Mouse (Mus musculus): ENCODE measurements around the gene Il18bp. TPM values are rescaled to one million over a fixed set of nuclear protein-coding genes. Genes with fewer than 3 reads are reported as not detected.
A peak's percentile ranks its signal among the peaks of the same experiment; 100 is the strongest.

Il18bp gene
- polyA plus RNA-seq, 1 experiment from 2014 or later: 3.4 TPM

DNA sequence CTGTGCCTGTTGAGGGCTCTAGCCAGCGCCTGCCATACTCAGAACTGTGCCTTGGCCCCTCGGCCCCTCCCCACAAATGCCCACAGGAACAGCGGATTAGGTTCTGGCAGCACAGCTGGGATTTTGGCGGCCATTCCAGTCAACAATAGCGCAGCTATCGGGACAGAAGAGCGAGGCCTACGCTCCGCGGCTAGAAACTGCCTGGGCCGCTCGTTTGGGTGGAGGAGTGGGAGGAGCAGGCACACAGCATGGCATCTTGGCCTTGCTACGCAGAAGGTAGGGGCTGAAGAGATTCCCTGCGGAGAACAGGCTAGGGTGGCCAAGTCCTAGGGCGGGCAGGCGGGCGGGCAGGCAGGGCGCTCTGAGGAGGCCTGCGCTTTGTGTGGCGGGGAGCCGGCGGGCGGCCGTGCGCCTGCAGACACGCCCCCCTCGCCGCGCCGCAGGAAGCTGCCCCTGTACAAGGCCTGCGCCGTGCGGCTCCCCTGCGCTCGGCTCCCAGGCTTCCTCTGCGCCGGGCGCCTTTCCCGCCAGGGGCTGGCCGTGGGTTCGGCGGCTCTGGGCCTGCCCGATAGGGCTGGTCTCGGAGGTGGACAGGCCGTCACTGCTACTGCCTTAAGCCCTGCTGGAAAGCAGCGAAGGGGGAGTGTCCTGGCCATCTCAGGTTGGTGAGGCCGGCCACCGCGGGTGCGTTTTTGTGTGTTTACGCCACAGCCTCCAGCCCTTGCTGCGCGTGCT is 48.6 kb downstream of the Il18bp start:
- Histone ChIP-seq H3K27me3 (no peaks in the 10 kb centered on the region), H3K36me3 (no peaks in the 10 kb centered on the region), H3K4me1 (peaks cover 54% of the 10 kb centered on the region), H3K4me3 (peak overlapping the region; percentile 90), H3K9me3 (no peaks in the 10 kb centered on the region), H3K27ac (replicated peaks) (peak overlapping the region; percentile 100), H3K9ac (replicated peaks) (peak overlapping the region; percentile 98), H3K4me2 (replicated peaks) (peak overlapping the region; percentile 72)
- ATAC-seq (replicated peaks): peak; percentile 92
- WGBS: 0% methylated on average over 53 of the region's 53 CpGs

DNA sequence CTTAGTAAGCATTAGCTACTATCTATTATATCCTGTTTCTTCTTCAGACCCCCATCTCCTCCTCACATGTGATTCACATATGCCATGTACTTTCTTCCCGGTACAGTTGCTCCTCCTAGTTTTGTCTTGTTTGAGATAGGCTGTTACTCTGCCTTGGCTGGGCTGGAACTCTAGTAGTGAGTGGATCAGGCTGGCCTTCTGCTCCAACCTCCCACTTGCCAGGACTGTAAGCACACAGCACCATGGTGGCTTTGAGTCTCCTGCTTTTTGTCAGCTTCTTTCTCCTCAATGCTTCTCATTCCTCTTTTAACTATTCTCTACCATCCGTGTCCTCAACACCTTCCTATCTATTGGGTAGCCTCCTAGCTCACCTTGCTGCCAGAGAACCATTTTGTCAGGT is 49.7 kb downstream of the Il18bp start:
- WGBS: 54% methylated on average over 2 of the region's 2 CpGs
- Histone ChIP-seq H3K9ac (replicated peaks) (peak overlapping the region; percentile 40), H3K4me1 (peaks cover 46% of the 10 kb centered on the region), H3K27ac (replicated peaks) (peak overlapping the region; percentile 100), H3K36me3 (no peaks in the 10 kb centered on the region), H3K9me3 (no peaks in the 10 kb centered on the region), H3K27me3 (no peaks in the 10 kb centered on the region), H3K4me2 (replicated peaks) (peak overlapping the region; percentile 72), H3K4me3 (peak overlapping the region; percentile 90; the same call in 1 of the 2 replicates)
- ATAC-seq (replicated peaks): no peak

DNA sequence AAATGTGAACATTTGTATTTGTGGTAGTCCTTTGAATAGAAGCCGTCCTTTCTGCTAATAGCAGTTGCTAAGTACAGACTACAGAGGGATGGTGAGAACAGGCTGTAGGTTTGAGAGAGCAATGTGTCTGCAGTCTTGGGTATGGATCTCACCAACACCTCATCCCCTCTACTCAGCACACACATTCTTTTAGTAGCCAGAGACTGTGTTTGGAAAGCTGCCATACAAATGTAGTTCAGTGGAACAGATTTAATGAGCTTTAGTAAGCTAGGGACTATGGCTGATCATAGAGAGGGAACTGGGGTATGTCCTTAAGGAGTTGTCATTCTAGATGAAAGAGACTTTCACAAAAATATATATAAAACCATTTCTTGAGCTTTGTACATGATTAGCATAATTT is 51.2 kb downstream of the Il18bp start:
- H3K36me3 ChIP-seq: no peaks in the 10 kb centered on the region
- no peak for ATAC-seq (replicated peaks)
- H3K9me3 ChIP-seq: no peaks in the 10 kb centered on the region
- H3K27ac ChIP-seq (replicated peaks): 0 out of 2 replicates have a peak overlapping the region, but pooled peaks have one; percentile 11
- peaks cover 33% of the 10 kb centered on the region for H3K4me1 ChIP-seq
- H3K27me3 ChIP-seq: no peaks in the 10 kb centered on the region
- H3K4me3 ChIP-seq: no peak overlapping the region
- H3K4me2 ChIP-seq (replicated peaks): no peak overlapping the region
- no peak overlapping the region for H3K9ac ChIP-seq (replicated peaks)
- WGBS: 73% methylated on average over 1 of the region's 1 CpGs

DNA sequence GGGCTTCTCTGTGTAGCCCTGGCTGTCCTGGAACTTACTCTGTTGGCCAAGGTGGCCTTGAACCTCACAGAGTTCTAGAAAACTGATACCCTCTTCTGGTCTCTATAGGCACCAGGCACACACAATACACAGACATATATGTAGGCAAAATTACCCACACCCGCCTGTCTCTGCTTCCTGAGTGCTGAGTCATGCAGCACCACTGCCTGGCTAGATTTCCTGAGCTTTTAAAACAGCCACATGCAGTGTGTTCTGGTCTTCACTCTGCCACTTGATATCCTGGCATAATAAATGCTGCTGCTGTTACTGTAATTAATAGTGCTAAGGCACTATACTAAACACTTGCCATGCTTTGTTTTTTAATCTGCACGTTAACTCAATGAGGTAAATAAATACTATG is 52.9 kb downstream of the Il18bp start:
- Histone ChIP-seq H3K36me3 (no peaks in the 10 kb centered on the region), H3K4me3 (no peak overlapping the region), H3K9me3 (no peaks in the 10 kb centered on the region), H3K4me2 (replicated peaks) (no peak overlapping the region), H3K9ac (replicated peaks) (no peak overlapping the region), H3K4me1 (peaks cover 21% of the 10 kb centered on the region), H3K27me3 (no peaks in the 10 kb centered on the region), H3K27ac (replicated peaks) (no peak overlapping the region)
- no peak for ATAC-seq (replicated peaks)
- 70% methylated on average over 2 of the region's 2 CpGs for WGBS

Other genes with a start within 250 kb of the Il18bp start
- not detected in 2 replicates for gene Phox2a, start 200.4 kb downstream of the Il18bp start, polyA plus RNA-seq (2015; fragmentation: Nextera tagmentation; extraction: Ambion mirVana)
- 18.0 and 22.3 TPM in 2 replicates for gene Inppl1, start 180.5 kb downstream of the Il18bp start, polyA plus RNA-seq (2015; fragmentation: Nextera tagmentation; extraction: Ambion mirVana)
- gene Folr2, start 161.5 kb downstream of the Il18bp start, polyA plus RNA-seq (2015; fragmentation: Nextera tagmentation; extraction: Ambion mirVana): 1.2 and 1.6 TPM in 2 replicates
- 71.1 and 74.3 TPM in 2 replicates for gene Anapc15, start 155.0 kb downstream of the Il18bp start, polyA plus RNA-seq (2015; fragmentation: Nextera tagmentation; extraction: Ambion mirVana)
- 18.9 and 30.4 TPM in 2 replicates for gene Folr1, start 147.9 kb downstream of the Il18bp start, polyA plus RNA-seq (2015; fragmentation: Nextera tagmentation; extraction: Ambion mirVana)
- 165 and 167 TPM in 2 replicates for gene Lamtor1, start 112.8 kb downstream of the Il18bp start, polyA plus RNA-seq (2015; fragmentation: Nextera tagmentation; extraction: Ambion mirVana)
- 0.24 and 0.47 TPM in 2 replicates for gene Tomt, start 112.3 kb downstream of the Il18bp start, polyA plus RNA-seq (2015; fragmentation: Nextera tagmentation; extraction: Ambion mirVana)
- 9.5 and 12.7 TPM in 2 replicates for gene Lrrc51, start 84.8 kb downstream of the Il18bp start, polyA plus RNA-seq (2015; fragmentation: Nextera tagmentation; extraction: Ambion mirVana)
- 63.3 and 65.1 TPM in 2 replicates for gene Numa1, start 84.6 kb downstream of the Il18bp start, polyA plus RNA-seq (2015; fragmentation: Nextera tagmentation; extraction: Ambion mirVana)
- gene Rnf121, start 46.8 kb upstream of the Il18bp start, polyA plus RNA-seq (2015; fragmentation: Nextera tagmentation; extraction: Ambion mirVana): 32.1 and 33.0 TPM in 2 replicates
- 40.3 TPM in 2 replicates for gene Xndc1, start 46.8 kb upstream of the Il18bp start, polyA plus RNA-seq (2015; fragmentation: Nextera tagmentation; extraction: Ambion mirVana)
- gene Xntrpc, start 47.0 kb upstream of the Il18bp start, polyA plus RNA-seq (2015; fragmentation: Nextera tagmentation; extraction: Ambion mirVana): 1.5 and 1.9 TPM in 2 replicates
- 0.29 TPM in 1 of 2 replicates, not detected in the other for gene Trpc2, start 64.4 kb upstream of the Il18bp start, polyA plus RNA-seq (2015; fragmentation: Nextera tagmentation; extraction: Ambion mirVana)
- 0.17 and 0.28 TPM in 2 replicates for gene Art1, start 83.1 kb upstream of the Il18bp start, polyA plus RNA-seq (2015; fragmentation: Nextera tagmentation; extraction: Ambion mirVana)
- gene Art5, start 90.8 kb upstream of the Il18bp start, polyA plus RNA-seq (2015; fragmentation: Nextera tagmentation; extraction: Ambion mirVana): 0.83 and 0.97 TPM in 2 replicates
- not detected in 2 replicates for gene Chrna10, start 98.1 kb upstream of the Il18bp start, polyA plus RNA-seq (2015; fragmentation: Nextera tagmentation; extraction: Ambion mirVana)
- gene Nup98, start 191.5 kb upstream of the Il18bp start, polyA plus RNA-seq (2015; fragmentation: Nextera tagmentation; extraction: Ambion mirVana): 24.2 and 24.7 TPM in 2 replicates
- gene Pgap2, start 191.5 kb upstream of the Il18bp start, polyA plus RNA-seq (2015; fragmentation: Nextera tagmentation; extraction: Ambion mirVana): 52.9 and 54.1 TPM in 2 replicates
- gene Rhog, start 237.4 kb upstream of the Il18bp start, polyA plus RNA-seq (2015; fragmentation: Nextera tagmentation; extraction: Ambion mirVana): 16.7 and 19.6 TPM in 2 replicates
- gene Stim1, start 249.1 kb upstream of the Il18bp start, polyA plus RNA-seq (2015; fragmentation: Nextera tagmentation; extraction: Ambion mirVana): 9.6 and 11.1 TPM in 2 replicates

Data from forebrain, embryonic 15.5 days (tissue).